Mouse (Mus musculus) mammary gland, adult 2 months (tissue): ENCODE measurements around the gene Ifna6. TPM values are rescaled to one million over a fixed set of nuclear protein-coding genes. Genes with fewer than 3 reads are reported as not detected.

Experiments used
- polyA plus RNA-seq: library from polyadenylated mRNA; depleted of rRNA; stranded (reverse); fragments of >200 nt; gene quantifications from 2 replicates; pipeline ENCODE4 v1.2.3, GENCODE M21; 2012; ENCODE audit warnings: low replicate concordance; rRNA removed

Ifna6 gene
- polyA plus RNA-seq = not detected in 2 replicates

DNA sequence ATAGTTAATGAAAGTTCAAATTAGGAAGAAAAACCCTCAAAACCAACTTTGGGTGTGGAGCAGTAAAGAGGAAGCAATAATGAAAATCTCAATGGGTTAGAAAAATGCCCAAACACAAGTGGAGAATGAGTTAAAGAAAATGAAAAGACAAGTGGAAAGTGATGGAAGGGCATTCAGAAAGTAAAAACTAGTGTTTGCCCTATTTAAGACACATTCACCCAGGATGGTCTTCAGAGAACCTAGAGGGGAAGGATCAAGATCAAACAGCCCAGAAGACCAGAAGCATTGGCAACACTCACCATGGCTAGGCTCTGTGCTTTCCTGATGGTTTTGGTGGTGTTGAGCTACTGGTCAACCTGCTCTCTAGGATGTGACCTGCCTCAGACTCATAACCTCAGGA, at the start of gene Ifna6:
Gene Ifna6, plus strand, starts transcription at position 301 of the 400 bp plus-strand sequence.

DNA sequence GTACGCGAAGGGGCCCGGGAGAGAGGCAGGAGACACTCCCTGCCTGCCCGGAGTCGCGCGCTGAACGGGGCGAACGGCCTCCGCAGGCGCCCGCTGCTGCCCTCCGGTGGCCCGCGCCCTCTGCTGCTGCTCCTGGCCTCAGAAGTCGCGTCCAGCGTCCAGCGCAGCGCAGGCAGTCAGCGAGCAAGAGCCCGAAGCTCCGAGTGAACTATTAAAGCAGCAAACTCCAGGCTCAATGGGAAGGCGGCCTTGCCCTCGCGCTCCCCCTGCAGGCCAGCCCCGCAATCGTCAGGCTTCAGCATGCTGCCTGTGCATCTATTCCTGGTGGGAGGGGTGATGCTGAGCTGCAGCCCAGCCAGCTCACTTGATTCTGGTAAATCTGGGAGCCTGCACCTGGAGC, 47.7 kb upstream of the Ifna6 start, which contains the start of gene Gm13272:
Gene Gm13272, plus strand, starts transcription at position 301 of the 400 bp plus-strand sequence.

DNA sequence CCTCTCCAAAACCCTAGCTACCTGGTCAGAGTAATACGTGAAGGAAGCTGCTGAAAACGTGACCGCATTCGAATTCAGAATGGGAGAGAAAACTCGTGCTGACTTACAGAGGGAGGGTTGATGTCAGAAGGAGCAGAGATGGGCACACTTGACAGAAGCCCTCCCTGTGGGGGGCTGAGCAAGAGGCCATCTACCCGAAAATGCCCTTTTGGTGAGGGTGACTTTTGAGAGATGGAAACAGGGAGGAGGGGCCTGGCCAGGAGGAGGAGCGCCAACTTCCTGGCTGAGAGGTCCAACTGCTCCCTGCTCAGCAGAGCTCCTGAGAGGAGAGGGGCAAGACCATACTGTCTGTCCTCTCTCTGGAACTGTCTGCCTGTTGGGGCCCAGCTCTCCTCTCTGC, 45.4 kb upstream of the Ifna6 start, which contains the start of gene Ifnz:
Gene Ifnz, plus strand, starts transcription at position 301 of the 400 bp plus-strand sequence.

DNA sequence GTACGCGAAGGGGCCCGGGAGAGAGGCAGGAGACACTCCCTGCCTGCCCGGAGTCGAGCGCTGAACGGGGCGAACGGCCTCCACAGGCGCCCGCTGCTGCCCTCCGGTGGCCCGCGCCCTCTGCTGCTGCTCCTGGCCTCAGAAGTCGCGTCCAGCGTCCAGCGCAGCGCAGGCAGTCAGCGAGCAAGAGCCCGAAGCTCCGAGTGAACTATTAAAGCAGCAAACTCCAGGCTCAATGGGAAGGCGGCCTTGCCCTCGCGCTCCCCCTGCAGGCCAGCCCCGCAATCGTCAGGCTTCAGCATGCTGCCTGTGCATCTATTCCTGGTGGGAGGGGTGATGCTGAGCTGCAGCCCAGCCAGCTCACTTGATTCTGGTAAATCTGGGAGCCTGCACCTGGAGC, 41.8 kb upstream of the Ifna6 start, which contains the start of gene Gm13276:
Gene Gm13276, plus strand, starts transcription at position 301 of the 400 bp plus-strand sequence.

DNA sequence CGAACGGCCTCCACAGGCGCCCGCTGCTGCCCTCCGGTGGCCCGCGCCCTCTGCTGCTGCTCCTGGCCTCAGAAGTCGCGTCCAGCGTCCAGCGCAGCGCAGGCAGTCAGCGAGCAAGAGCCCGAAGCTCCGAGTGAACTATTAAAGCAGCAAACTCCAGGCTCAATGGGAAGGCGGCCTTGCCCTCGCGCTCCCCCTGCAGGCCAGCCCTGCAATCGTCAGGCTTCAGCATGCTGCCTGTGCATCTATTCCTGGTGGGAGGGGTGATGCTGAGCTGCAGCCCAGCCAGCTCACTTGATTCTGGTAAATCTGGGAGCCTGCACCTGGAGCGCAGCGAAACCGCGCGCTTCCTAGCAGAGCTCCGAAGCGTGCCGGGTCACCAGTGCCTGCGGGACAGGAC, 38.8 kb upstream of the Ifna6 start, which contains the start of gene Gm13277:
Gene Gm13277, plus strand, starts transcription at position 231 of the 400 bp plus-strand sequence.

DNA sequence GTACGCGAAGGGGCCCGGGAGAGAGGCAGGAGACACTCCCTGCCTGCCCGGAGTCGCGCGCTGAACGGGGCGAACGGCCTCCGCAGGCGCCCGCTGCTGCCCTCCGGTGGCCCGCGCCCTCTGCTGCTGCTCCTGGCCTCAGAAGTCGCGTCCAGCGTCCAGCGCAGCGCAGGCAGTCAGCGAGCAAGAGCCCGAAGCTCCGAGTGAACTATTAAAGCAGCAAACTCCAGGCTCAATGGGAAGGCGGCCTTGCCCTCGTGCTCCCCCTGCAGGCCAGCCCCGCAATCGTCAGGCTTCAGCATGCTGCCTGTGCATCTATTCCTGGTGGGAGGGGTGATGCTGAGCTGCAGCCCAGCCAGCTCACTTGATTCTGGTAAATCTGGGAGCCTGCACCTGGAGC, 36.0 kb upstream of the Ifna6 start, which contains the start of gene Gm13278:
Gene Gm13278, plus strand, starts transcription at position 301 of the 400 bp plus-strand sequence.

DNA sequence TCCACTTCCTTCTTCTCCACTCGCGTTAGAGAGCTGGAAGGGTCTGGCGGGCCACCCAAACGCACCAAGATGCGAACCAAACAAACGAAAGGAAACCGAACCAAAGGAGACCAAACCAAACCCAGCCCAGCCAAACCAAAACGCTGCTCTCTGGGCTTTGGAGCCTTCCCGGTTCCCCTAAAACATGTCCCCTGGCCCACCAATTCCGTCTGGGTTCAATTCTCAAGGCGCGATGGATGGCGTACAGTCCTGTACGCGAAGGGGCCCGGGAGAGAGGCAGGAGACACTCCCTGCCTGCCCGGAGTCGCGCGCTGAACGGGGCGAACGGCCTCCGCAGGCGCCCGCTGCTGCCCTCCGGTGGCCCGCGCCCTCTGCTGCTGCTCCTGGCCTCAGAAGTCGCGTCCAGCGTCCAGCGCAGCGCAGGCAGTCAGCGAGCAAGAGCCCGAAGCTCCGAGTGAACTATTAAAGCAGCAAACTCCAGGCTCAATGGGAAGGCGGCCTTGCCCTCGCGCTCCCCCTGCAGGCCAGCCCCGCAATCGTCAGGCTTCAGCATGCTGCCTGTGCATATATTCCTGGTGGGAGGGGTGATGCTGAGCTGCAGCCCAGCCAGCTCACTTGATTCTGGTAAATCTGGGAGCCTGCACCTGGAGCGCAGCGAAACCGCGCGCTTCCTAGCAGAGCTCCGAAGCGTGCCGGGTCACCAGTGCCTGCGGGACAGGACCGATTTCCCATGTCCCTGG, 33.1 kb upstream of the Ifna6 start, which contains the start of gene Gm13275:
Gene Gm13275, plus strand, starts transcription at position 552 of the 740 bp plus-strand sequence.

DNA sequence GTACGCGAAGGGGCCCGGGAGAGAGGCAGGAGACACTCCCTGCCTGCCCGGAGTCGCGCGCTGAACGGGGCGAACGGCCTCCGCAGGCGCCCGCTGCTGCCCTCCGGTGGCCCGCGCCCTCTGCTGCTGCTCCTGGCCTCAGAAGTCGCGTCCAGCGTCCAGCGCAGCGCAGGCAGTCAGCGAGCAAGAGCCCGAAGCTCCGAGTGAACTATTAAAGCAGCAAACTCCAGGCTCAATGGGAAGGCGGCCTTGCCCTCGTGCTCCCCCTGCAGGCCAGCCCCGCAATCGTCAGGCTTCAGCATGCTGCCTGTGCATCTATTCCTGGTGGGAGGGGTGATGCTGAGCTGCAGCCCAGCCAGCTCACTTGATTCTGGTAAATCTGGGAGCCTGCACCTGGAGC, 30.1 kb upstream of the Ifna6 start, which contains the start of gene Gm13279:
Gene Gm13279, plus strand, starts transcription at position 301 of the 400 bp plus-strand sequence.

DNA sequence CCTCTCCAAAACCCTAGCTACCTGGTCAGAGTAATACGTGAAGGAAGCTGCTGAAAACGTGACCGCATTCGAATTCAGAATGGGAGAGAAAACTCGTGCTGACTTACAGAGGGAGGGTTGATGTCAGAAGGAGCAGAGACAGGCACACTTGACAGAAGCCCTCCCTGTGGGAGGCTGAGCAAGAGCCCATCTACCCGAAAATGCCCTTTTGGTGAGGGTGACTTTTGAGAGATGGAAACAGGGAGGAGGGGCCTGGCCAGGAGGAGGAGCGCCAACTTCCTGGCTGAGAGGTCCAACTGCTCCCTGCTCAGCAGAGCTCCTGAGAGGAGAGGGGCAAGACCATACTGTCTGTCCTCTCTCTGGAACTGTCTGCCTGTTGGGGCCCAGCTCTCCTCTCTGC, 27.9 kb upstream of the Ifna6 start, which contains the start of gene Gm13285:
Gene Gm13285, plus strand, starts transcription at position 301 of the 400 bp plus-strand sequence.

DNA sequence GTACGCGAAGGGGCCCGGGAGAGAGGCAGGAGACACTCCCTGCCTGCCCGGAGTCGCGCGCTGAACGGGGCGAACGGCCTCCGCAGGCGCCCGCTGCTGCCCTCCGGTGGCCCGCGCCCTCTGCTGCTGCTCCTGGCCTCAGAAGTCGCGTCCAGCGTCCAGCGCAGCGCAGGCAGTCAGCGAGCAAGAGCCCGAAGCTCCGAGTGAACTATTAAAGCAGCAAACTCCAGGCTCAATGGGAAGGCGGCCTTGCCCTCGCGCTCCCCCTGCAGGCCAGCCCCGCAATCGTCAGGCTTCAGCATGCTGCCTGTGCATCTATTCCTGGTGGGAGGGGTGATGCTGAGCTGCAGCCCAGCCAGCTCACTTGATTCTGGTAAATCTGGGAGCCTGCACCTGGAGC, 24.3 kb upstream of the Ifna6 start, which contains the start of gene Gm13287:
Gene Gm13287, plus strand, starts transcription at position 301 of the 400 bp plus-strand sequence.

DNA sequence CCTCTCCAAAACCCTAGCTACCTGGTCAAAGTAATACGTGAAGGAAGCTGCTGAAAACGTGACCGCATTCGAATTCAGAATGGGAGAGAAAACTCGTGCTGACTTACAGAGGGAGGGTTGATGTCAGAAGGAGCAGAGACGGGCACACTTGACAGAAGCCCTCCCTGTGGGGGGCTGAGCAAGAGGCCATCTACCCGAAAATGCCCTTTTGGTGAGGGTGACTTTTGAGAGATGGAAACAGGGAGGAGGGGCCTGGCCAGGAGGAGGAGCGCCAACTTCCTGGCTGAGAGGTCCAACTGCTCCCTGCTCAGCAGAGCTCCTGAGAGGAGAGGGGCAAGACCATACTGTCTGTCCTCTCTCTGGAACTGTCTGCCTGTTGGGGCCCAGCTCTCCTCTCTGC, 22.0 kb upstream of the Ifna6 start, which contains the start of gene Gm13288:
Gene Gm13288, plus strand, starts transcription at position 301 of the 400 bp plus-strand sequence.

DNA sequence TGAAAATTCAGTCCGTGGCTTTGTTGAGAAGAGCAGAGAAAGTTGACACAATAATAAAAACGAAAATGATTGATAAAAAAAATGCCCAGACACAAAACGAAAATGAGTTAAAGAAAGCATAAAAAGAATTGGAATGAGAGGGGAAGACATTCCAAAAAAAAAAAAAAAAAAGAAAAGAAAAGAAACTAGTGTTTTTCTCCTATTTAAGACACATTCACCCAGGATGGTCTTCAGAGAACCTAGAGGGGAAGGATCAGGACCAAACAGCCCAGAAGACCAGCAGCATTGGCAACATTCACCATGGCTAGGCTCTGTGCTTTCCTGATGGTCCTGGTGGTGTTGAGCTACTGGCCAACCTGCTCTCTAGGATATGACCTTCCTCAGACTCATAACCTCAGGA, 11.3 kb upstream of the Ifna6 start, which contains the start of gene Ifna7:
Gene Ifna7, plus strand, starts transcription at position 301 of the 400 bp plus-strand sequence.

DNA sequence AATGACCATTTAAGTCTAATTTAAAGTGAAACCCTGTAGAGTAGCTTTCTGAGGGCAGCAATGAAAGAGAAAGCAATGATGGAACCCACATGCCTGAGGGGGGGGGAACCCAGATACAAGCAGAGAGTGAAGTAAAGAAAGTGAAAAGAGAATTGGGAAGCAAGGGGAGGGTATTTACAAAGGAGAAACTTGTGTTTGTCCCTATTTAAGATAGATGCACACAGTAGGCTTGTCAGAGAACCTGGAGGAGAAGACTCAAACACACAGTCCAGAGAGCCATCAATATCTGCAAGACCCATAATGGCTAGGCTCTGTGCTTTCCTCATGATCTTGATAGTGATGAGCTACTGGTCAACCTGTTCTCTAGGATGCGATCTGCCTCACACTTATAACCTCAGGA, 7.6 kb upstream of the Ifna6 start, which contains the start of gene Ifna11:
Gene Ifna11, plus strand, starts transcription at position 301 of the 400 bp plus-strand sequence.

DNA sequence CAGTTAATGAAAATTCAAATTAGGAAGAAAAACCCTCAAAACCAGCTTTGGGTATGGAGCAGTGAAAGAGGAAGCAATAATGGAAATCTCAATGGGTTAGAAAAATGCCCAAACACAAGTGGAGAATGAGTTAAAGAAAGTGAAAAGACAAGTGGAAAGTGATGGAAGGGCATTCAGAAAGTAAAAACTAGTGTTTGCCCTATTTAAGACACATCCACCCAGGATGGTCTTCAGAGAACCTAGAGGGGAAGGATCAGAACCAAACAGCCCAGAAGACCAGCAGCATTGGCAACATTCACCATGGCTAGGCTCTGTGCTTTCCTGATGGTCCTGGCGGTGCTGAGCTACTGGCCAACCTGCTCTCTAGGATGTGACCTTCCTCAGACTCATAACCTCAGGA, 8.0 kb downstream of the Ifna6 start, which contains the start of gene Ifna5:
Gene Ifna5, plus strand, starts transcription at position 301 of the 400 bp plus-strand sequence.

DNA sequence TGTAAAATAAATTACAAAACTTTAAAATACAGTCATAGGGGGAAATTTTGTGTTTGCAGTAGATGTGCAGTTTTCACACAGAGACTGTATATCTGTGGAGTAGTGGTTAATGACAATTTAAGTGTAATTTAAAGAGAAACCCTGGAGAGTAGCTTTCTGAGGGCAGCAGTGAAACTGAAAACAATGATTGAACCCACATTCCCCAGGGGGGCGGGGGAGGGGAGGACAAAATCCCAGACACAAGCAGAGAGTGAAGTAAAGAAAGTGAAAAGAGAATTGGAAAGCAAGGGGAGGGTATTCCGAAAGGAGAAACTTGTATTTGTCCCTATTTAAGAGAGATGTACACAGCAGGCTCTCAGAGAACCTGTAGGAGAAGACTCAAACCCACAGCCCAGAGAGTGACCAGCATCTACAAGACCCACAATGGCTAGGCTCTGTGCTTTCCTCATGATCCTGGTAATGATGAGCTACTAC, 14.3 kb downstream of the Ifna6 start, which contains the start of gene Ifna4:
Gene Ifna4, plus strand, starts transcription at position 424 of the 474 bp plus-strand sequence.

DNA sequence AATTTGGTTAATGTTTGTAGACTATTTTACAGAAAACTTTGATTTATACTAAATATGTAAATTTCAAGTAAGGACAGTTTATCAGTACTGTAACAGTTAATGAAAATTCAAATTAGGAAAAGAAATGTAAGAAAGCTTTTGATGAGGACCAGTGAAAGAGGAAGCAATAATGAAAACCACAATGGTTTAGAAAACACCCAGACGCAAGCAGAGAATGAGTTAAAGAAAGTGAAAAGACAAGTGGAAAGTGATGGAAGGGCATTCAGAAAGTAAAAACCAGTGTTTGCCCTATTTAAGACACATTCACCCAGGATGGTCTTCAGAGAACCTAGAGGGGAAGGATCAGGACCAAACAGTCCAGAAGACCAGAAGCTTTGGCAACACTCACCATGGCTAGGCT, 22.5 kb downstream of the Ifna6 start, which contains the start of gene Ifna1:
Gene Ifna1, plus strand, starts transcription at position 390 of the 400 bp plus-strand sequence.

Other genes with a start within 250 kb of the Ifna6 start
- not detected in 2 replicates for gene Ifna9, start 235.0 kb upstream of the Ifna6 start, polyA plus RNA-seq
- not detected in 2 replicates for gene Ifna12, start 224.0 kb upstream of the Ifna6 start, polyA plus RNA-seq
- not detected in 2 replicates for gene C87499, start 193.0 kb upstream of the Ifna6 start, polyA plus RNA-seq
- gene Ifna13, start 183.0 kb upstream of the Ifna6 start, polyA plus RNA-seq = not detected in 2 replicates
- gene Ifna16, start 150.5 kb upstream of the Ifna6 start, polyA plus RNA-seq = not detected in 2 replicates
- gene Ifna2, start 143.5 kb upstream of the Ifna6 start, polyA plus RNA-seq = not detected in 2 replicates
- gene Ifnab, start 136.1 kb upstream of the Ifna6 start, polyA plus RNA-seq = not detected in 2 replicates
- 0.43 TPM in 1 of 2 replicates, not detected in the other for gene Gm26566, start 105.6 kb upstream of the Ifna6 start, polyA plus RNA-seq
- 16.8 and 23.2 TPM in 2 replicates for gene Klhl9, start 105.0 kb upstream of the Ifna6 start, polyA plus RNA-seq
- not detected in 2 replicates for gene Gm13271, start 72.5 kb upstream of the Ifna6 start, polyA plus RNA-seq
- 0.17 and 0.27 TPM in 2 replicates for gene Gm13283, start 67.3 kb upstream of the Ifna6 start, polyA plus RNA-seq
- gene Gm13290, start 53.6 kb upstream of the Ifna6 start, polyA plus RNA-seq = not detected in 2 replicates
- not detected in 2 replicates for gene Gm13289, start 50.5 kb upstream of the Ifna6 start, polyA plus RNA-seq
- not detected in 2 replicates for gene Gm13272, start 47.6 kb upstream of the Ifna6 start, polyA plus RNA-seq
- gene Ifnz, start 45.3 kb upstream of the Ifna6 start, polyA plus RNA-seq = 0.07 TPM in 1 of 2 replicates, not detected in the other
- gene Gm13276, start 41.7 kb upstream of the Ifna6 start, polyA plus RNA-seq = not detected in 2 replicates
- gene Gm13277, start 38.8 kb upstream of the Ifna6 start, polyA plus RNA-seq = not detected in 2 replicates
- gene Gm13278, start 35.9 kb upstream of the Ifna6 start, polyA plus RNA-seq = not detected in 2 replicates
- not detected in 2 replicates for gene Gm13275, start 32.9 kb upstream of the Ifna6 start, polyA plus RNA-seq
- gene Gm13279, start 30.0 kb upstream of the Ifna6 start, polyA plus RNA-seq = not detected in 2 replicates
- gene Gm13285, start 27.8 kb upstream of the Ifna6 start, polyA plus RNA-seq = not detected in 2 replicates
- gene Gm13287, start 24.2 kb upstream of the Ifna6 start, polyA plus RNA-seq = not detected in 2 replicates
- not detected in 2 replicates for gene Gm13288, start 21.9 kb upstream of the Ifna6 start, polyA plus RNA-seq
- gene Ifna7, start 11.2 kb upstream of the Ifna6 start, polyA plus RNA-seq = not detected in 2 replicates
- not detected in 2 replicates for gene Ifna11, start 7.5 kb upstream of the Ifna6 start, polyA plus RNA-seq
- gene Ifna5, start 8.1 kb downstream of the Ifna6 start, polyA plus RNA-seq = not detected in 2 replicates
- gene Ifna4, start 14.4 kb downstream of the Ifna6 start, polyA plus RNA-seq = not detected in 2 replicates
- gene Ifna1, start 22.7 kb downstream of the Ifna6 start, polyA plus RNA-seq = not detected in 2 replicates
- gene Ifne, start 52.8 kb downstream of the Ifna6 start, polyA plus RNA-seq = not detected in 2 replicates